Mouse (Mus musculus): ENCODE measurements at regions not wholly inside any gene's neighbourhood (a gene's known extent, or its start where the extent isn't known, plus 50 kb on each side); places are given as distances from the start of the nearest gene placed in this dataset.

DNA sequence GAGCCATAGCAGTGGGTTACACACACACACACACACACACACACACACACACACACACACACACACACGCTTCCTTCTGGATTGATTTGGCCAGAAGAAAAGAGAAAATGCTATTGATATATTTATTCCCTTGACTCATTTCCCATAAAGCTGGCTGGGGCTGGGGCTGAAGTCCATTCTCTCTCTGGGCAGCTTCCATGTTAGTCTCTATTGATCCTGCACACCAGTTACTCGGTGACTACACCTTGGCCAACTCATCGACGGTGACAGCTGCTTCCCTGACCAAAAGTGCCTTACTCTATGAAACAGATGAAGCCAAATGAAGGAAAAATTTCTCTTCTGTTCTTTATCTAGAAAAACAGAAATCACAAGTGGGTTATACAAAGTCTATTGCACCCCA is 82.1 kb downstream of the Snx18 start:
- Histone ChIP-seq H3K4me2 (replicated peaks) (no peak overlapping the region), H3K36me3 (no peaks in the 10 kb centered on the region), H3K4me1 (0 out of 2 replicates have a peak, but pooled peaks cover 5% of the 10 kb centered on the region), H3K27me3 (no peaks in the 10 kb centered on the region), H3K4me3 (no peak overlapping the region), H3K9me3 (replicated peaks) (no peaks in the 10 kb centered on the region), H3K9ac (no peak overlapping the region), H3K27ac (no peak overlapping the region)
- WGBS, result 79% methylated on average over 4 of the region's 4 CpGs
- no peak for ATAC-seq (ENCODE audit: low FRiP score)

DNA sequence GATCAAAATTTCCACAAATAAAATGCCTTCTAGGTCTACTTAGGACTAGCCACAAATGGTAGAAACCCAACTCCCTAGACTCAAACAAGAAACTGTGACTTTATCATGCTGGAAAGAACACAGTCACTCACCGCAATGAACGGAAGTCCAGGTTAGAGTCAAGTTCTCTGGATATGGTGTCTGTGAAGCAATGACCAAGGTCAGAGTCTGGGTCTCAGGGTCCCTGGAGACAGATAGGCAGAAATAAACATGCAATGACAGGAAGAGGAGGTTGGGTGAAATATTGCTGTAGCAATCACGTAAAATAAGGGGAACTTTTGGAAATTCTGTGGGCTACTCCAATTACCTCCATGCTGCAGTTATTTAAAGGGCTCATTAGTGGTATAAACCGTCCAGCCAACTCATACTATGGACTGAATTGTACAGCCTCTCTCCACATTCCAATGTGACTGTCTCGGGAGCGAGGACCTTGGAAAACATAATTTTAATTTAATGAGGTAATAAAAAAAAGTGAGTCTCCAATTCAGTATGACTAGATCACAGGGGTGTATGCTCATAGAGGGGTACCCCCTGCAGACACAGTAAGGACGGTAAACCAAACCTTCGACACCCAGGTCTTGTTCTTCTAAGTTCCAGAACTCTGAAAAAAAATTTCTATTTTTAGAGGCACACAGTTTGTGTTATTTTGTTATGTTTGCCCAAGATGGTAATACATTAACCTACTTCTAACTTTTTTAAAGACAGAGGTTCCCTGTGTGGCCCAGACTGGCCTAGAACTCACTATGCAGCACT is 83.5 kb downstream of the Snx18 start:
- Histone ChIP-seq H3K27ac (no peak overlapping the region), H3K27me3 (no peaks in the 10 kb centered on the region)
- 86% methylated on average over 8 of the region's 8 CpGs for WGBS

DNA sequence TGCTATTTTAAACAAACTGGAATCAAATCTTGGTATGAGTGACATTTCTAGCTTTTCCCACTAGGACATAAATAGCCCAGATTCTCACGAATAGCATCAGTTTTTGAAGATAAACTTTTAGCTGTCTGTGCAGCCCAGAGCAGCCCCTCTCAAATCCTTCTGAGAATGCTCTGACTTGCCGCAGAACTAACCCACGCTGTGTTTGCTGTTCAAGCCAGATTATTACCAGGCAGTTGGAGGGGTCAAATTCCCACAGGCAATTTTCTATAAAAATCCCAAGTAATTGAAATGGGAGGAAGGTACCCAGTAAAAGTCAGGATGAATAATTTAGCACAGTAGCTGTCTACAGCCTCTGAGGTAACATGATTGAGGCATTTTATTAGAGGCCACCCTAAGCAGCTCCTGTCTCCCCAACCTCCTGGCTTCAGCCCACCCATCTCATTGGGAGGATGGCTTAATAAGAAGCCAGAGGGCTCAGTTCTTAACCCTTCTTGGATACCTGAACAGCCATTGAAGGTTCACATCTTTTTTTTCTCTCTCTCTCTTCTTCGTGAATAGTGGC is 84.4 kb downstream of the Snx18 start:
- WGBS, result 73% methylated on average over 4 of the region's 4 CpGs
- H3K27ac ChIP-seq, result no peak overlapping the region
- H3K4me2 ChIP-seq (replicated peaks), result no peak overlapping the region
- H3K9me3 ChIP-seq (replicated peaks), result no peaks in the 10 kb centered on the region
- no peak for ATAC-seq (ENCODE audit: low FRiP score)
- H3K4me3 ChIP-seq, result no peak overlapping the region
- H3K27me3 ChIP-seq, result no peaks in the 10 kb centered on the region
- H3K9ac ChIP-seq, result no peak overlapping the region
- no peaks in the 10 kb centered on the region for H3K36me3 ChIP-seq
- H3K4me1 ChIP-seq, result 0 out of 2 replicates have a peak, but pooled peaks cover 5% of the 10 kb centered on the region

More for the DNA sequence above, 83.5 kb downstream of the Snx18 start:
- Histone ChIP-seq H3K4me2 (replicated peaks) (no peak overlapping the region), H3K9ac (no peak overlapping the region), H3K9me3 (replicated peaks) (no peaks in the 10 kb centered on the region), H3K4me1 (0 out of 2 replicates have a peak, but pooled peaks cover 5% of the 10 kb centered on the region), H3K36me3 (no peaks in the 10 kb centered on the region), H3K4me3 (no peak overlapping the region)
- no peak for ATAC-seq (ENCODE audit: low FRiP score)

DNA sequence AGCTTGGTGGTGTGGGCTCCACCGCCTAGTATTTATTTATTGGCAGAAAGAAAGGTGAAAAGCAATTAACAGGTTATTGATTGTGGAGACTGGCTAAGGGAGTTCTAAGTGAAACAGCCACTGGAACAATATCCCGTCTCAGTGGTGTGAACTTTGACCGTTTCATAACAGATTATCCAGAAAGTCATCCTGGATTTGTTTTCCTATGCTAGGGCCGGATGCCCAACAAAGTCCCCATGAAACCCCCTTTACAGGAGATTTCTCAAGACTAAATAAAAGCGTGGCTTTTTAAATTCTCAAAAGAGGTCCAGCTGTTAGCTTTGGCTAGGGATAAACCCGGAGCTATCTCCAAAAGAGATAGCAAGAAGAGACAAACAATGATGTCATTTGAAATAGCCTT is 91.4 kb downstream of the Snx18 start:
- H3K4me1 ChIP-seq, result no peaks in the 10 kb centered on the region
- no peaks in the 10 kb centered on the region for H3K9me3 ChIP-seq (replicated peaks)
- H3K36me3 ChIP-seq, result no peaks in the 10 kb centered on the region
- no peak overlapping the region for H3K9ac ChIP-seq
- H3K4me2 ChIP-seq (replicated peaks), result no peak overlapping the region
- 86% methylated on average over 6 of the region's 6 CpGs for WGBS
- no peak overlapping the region for H3K4me3 ChIP-seq
- no peak overlapping the region for H3K27ac ChIP-seq
- no peak for ATAC-seq (ENCODE audit: low FRiP score)
- no peaks in the 10 kb centered on the region for H3K27me3 ChIP-seq

GRCm38 (mm10) chr13:113523503-113523902 is 94.9 kb downstream of the Snx18 start:
- 84% methylated on average over 5 of the region's 5 CpGs for WGBS
- Histone ChIP-seq H3K4me2 (replicated peaks) (no peak overlapping the region), H3K9ac (no peak overlapping the region), H3K9me3 (replicated peaks) (no peaks in the 10 kb centered on the region), H3K4me1 (no peaks in the 10 kb centered on the region), H3K27me3 (no peaks in the 10 kb centered on the region), H3K27ac (no peak overlapping the region), H3K36me3 (no peaks in the 10 kb centered on the region), H3K4me3 (no peak overlapping the region)
- ATAC-seq (ENCODE audit: low FRiP score), result no peak

- no peaks in the 10 kb centered on the region for H3K4me1 ChIP-seq
- no peak overlapping the region for H3K9ac ChIP-seq
- H3K9me3 ChIP-seq (replicated peaks), result no peaks in the 10 kb centered on the region
- no peak overlapping the region for H3K27ac ChIP-seq
- H3K4me3 ChIP-seq, result no peak overlapping the region
- H3K4me2 ChIP-seq (replicated peaks), result no peak overlapping the region
- no peaks in the 10 kb centered on the region for H3K27me3 ChIP-seq
- no peak for ATAC-seq (ENCODE audit: low FRiP score)
- 89% methylated on average over 6 of the region's 6 CpGs for WGBS
- no peaks in the 10 kb centered on the region for H3K36me3 ChIP-seq
Observed at GRCm38 (mm10) chr13:113518144-113518543, 100.2 kb downstream of the Snx18 start.

DNA sequence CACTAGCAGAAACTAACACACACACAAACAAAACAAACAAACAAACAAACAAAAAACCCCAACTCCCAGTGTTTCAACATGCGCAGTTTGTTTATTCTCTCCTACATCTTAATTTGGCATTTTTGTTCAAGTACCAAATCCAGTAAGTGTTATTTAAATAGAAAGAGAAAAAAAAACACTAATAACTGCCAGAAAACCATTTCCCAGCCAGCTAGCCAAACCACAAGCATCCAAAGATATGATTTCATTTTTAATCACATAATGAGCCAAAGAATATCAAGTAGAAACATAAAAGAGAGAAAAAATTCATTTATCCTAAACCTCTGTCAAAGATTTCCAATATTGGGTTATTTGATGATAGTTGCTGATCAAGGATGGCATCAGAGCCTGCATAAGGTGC is 102.3 kb downstream of the Snx18 start:
- ATAC-seq (ENCODE audit: low FRiP score), result no peak
- H3K27me3 ChIP-seq, result no peaks in the 10 kb centered on the region
- no peak overlapping the region for H3K4me2 ChIP-seq (replicated peaks)
- no peaks in the 10 kb centered on the region for H3K36me3 ChIP-seq
- H3K4me3 ChIP-seq, result no peak overlapping the region
- no peaks in the 10 kb centered on the region for H3K4me1 ChIP-seq
- H3K9me3 ChIP-seq (replicated peaks), result no peaks in the 10 kb centered on the region
- H3K27ac ChIP-seq, result no peak overlapping the region
- WGBS, result 97% methylated on average over 1 of the region's 1 CpGs
- no peak overlapping the region for H3K9ac ChIP-seq

DNA sequence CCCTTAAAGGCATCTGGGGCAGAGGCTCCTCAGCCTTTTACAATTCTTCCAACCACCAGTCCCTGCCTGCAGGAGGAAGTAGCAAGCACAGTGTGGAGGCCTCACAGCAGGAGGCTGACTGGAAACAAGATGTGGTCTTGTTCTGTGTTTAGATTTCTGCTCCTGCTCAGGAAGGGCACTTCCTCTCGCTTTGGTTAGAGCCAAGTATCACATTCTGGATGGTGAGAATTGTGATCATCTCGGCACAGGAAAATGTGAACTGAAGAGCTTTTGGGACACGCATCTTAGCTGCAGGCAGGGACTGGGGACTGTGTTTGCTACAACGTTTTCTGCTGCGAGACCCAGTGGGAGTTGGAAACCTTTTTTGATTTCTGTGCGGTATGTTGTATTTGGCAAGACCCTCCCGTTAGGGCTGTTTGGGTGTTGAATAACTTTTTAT is 103.2 kb downstream of the Snx18 start:
- Histone ChIP-seq H3K4me1 (no peaks in the 10 kb centered on the region), H3K9ac (no peak overlapping the region), H3K9me3 (replicated peaks) (no peaks in the 10 kb centered on the region), H3K36me3 (no peaks in the 10 kb centered on the region), H3K27ac (0 out of 2 replicates have a peak overlapping the region, but pooled peaks have one; percentile 35), H3K4me3 (no peak overlapping the region), H3K4me2 (replicated peaks) (no peak overlapping the region), H3K27me3 (no peaks in the 10 kb centered on the region)
- WGBS, result 44% methylated on average over 7 of the region's 7 CpGs
- ATAC-seq (ENCODE audit: low FRiP score), result no peak

DNA sequence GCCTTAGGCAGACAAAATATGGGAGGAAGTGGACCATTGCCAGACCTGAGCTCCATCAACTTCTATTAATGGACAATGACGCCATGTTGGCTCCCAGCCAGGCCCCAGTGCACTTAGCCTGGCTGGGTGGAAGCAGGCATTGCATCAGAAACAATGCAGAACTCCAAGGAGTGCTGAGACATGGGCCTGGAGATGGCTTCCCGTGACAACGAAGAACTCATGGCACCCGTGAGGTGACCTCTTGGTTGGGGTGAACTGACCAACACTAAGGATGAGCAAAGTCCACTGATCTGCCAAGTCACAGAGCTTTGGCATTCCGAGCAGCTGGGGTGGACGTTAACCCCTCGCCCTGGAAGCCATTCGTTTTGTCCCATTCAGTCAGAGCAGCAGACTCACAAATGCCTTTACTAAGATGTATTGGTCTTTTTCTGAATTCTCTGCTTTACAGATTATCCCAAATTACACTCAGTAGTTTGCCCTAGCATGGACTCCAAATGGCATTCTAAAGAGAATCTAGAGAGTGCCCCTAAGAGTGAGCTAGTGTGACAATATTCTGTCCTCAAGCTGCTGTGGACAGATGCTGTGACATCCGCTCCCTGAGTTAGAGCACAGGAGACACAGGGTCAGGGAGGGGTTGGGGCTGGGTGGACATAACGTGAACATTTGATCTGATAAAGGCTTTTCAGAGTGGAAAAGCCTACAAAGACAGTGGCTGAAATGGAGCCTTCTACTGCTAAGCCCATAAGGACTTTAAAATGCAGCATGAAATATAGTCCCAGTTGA is 108.8 kb downstream of the Snx18 start:
- WGBS, result 69% methylated on average over 10 of the region's 10 CpGs
- H3K9me3 ChIP-seq (replicated peaks), result no peaks in the 10 kb centered on the region
- no peaks in the 10 kb centered on the region for H3K4me1 ChIP-seq
- no peaks in the 10 kb centered on the region for H3K27me3 ChIP-seq
- H3K36me3 ChIP-seq, result no peaks in the 10 kb centered on the region
- H3K4me3 ChIP-seq, result no peak overlapping the region
- no peak for ATAC-seq (ENCODE audit: low FRiP score)
- H3K9ac ChIP-seq, result no peak overlapping the region
- no peak overlapping the region; the same call in 1 of the 2 replicates for H3K27ac ChIP-seq
- H3K4me2 ChIP-seq (replicated peaks), result no peak overlapping the region

GRCm38 (mm10) chr13:113508124-113508728 is 110.1 kb downstream of the Snx18 start:
- Histone ChIP-seq H3K27ac (no peak overlapping the region), H3K4me2 (replicated peaks) (no peak overlapping the region), H3K27me3 (no peaks in the 10 kb centered on the region), H3K9me3 (replicated peaks) (no peaks in the 10 kb centered on the region), H3K4me1 (no peaks in the 10 kb centered on the region), H3K4me3 (no peak overlapping the region), H3K36me3 (no peaks in the 10 kb centered on the region), H3K9ac (no peak overlapping the region)
- ATAC-seq (ENCODE audit: low FRiP score), result no peak
- WGBS, result 89% methylated on average over 11 of the region's 11 CpGs

GRCm38 (mm10) chr13:113502528-113502927 is 115.8 kb downstream of the Snx18 start:
- H3K4me3 ChIP-seq, result no peak overlapping the region
- no peak overlapping the region for H3K27ac ChIP-seq
- H3K36me3 ChIP-seq, result no peaks in the 10 kb centered on the region
- no peak for ATAC-seq (ENCODE audit: low FRiP score)
- WGBS, result 77% methylated on average over 6 of the region's 6 CpGs
- H3K9me3 ChIP-seq (replicated peaks), result no peaks in the 10 kb centered on the region
- no peak overlapping the region for H3K4me2 ChIP-seq (replicated peaks)
- no peaks in the 10 kb centered on the region for H3K27me3 ChIP-seq
- no peak overlapping the region for H3K9ac ChIP-seq
- no peaks in the 10 kb centered on the region for H3K4me1 ChIP-seq

- Histone ChIP-seq H3K27me3 (no peaks in the 10 kb centered on the region), H3K4me1 (no peaks in the 10 kb centered on the region), H3K36me3 (no peaks in the 10 kb centered on the region), H3K9ac (no peak overlapping the region), H3K4me2 (replicated peaks) (no peak overlapping the region), H3K9me3 (replicated peaks) (no peaks in the 10 kb centered on the region), H3K4me3 (no peak overlapping the region), H3K27ac (no peak overlapping the region)
- ATAC-seq (ENCODE audit: low FRiP score), result no peak
- WGBS, result 83% methylated on average over 3 of the region's 3 CpGs
Observed at GRCm38 (mm10) chr13:113502059-113502458, 116.3 kb downstream of the Snx18 start.
